Mouse (Mus musculus) cerebellum, postnatal 25 days (tissue): Measurements from ENCODE around the gene Smarcd3.
A peak's percentile ranks its signal among the peaks of the same experiment; 100 is the strongest.

ENCODE experiments used
- DNase-seq, 2 experiments: peaks; one replicate each; pipeline ENCODE4 v3.0.0; 2021; ENCODE audit warnings: mixed read lengths in 2 of 2

The Smarcd3 gene

GRCm38 (mm10) chr5:24620116-24620515 is 4.1 kb downstream of the Smarcd3 start:
- no peak for DNase-seq

- peak; percentile 74 to 77 for DNase-seq
These were observed 5.3 kb downstream of the Smarcd3 start for GRCm38 (mm10) chr5:24618921-24619320.

- no peak for DNase-seq
These were observed 9.1 kb downstream of the Smarcd3 start for GRCm38 (mm10) chr5:24615097-24615496.

GRCm38 (mm10) chr5:24612302-24612649 is 11.9 kb downstream of the Smarcd3 start:
- DNase-seq, result no peak

GRCm38 (mm10) chr5:24611366-24612301 is 12.6 kb downstream of the Smarcd3 start:
- DNase-seq, result peak; percentile 81 to 87

GRCm38 (mm10) chr5:24609388-24609787 is 14.8 kb downstream of the Smarcd3 start:
- DNase-seq, result no peak

GRCm38 (mm10) chr5:24605980-24606665 is 18.1 kb downstream of the Smarcd3 start:
- peak in 1 of 2 experiments; percentile 21 for DNase-seq

- DNase-seq, result peak in 1 of 2 experiments; percentile 13
These were observed 18.8 kb downstream of the Smarcd3 start for GRCm38 (mm10) chr5:24605321-24605979.

- DNase-seq, result peak; percentile 83 to 88
These were observed 19.5 kb downstream of the Smarcd3 start for GRCm38 (mm10) chr5:24604656-24605100.

- peak in 1 of 2 experiments; percentile 28 for DNase-seq
These were observed 20.0 kb downstream of the Smarcd3 start for GRCm38 (mm10) chr5:24604080-24604655.

- DNase-seq, result peak; percentile 21 to 40
These were observed 20.7 kb downstream of the Smarcd3 start for GRCm38 (mm10) chr5:24603431-24604010.

- DNase-seq, result peak; percentile 72 to 80
These were observed 21.4 kb downstream of the Smarcd3 start for GRCm38 (mm10) chr5:24602751-24603343.

GRCm38 (mm10) chr5:24601911-24602750 is 22.1 kb downstream of the Smarcd3 start:
- peak; percentile 61 to 73 for DNase-seq

GRCm38 (mm10) chr5:24601071-24601835 is 23.0 kb downstream of the Smarcd3 start:
- peak; percentile 25 to 37 for DNase-seq

- DNase-seq, result no peak
These were observed 24.0 kb downstream of the Smarcd3 start for GRCm38 (mm10) chr5:24600236-24600635.

GRCm38 (mm10) chr5:24599137-24599536 is 25.1 kb downstream of the Smarcd3 start:
- peak in 1 of 2 experiments; percentile 25 for DNase-seq

GRCm38 (mm10) chr5:24598570-24599006 is 25.6 kb downstream of the Smarcd3 start:
- DNase-seq, result peak; percentile 61 to 78

GRCm38 (mm10) chr5:24597901-24598569 is 26.2 kb downstream of the Smarcd3 start:
- peak; percentile 66 to 68 for DNase-seq

- DNase-seq, result peak; percentile 82 to 87
These were observed 26.9 kb downstream of the Smarcd3 start for GRCm38 (mm10) chr5:24597221-24597728.
